Mouse (Mus musculus) limb, embryonic 13.5 days (tissue): ENCODE data around the gene Gm8113. TPM values are rescaled to one million over a fixed set of nuclear protein-coding genes. Genes with fewer than 3 reads are reported as not detected.
"Not testable (repeated sequence)": the region's sequence is repeated elsewhere in the genome, so short reads cannot be mapped to it uniquely, and the experiment has no call there.

Source experiments
- ATAC-seq: fragments of 200-750 bp; cut with Nextera tagmentation; 2 replicates; pipeline ENCODE4 v1.8.0; 2017; ENCODE audit warnings: low read depth, moderate number of reproducible peaks, moderate TSS enrichment; ENCODE audit not compliant: low FRiP score
- H3K27ac ChIP-seq: fragments of 300-500 bp; sonication (generic); 2 replicates; pipeline ENCODE4 v1.5.1; 2015; ENCODE audit warnings: inconsistent platforms, mild to moderate bottlenecking, moderate library complexity
- H3K27me3 ChIP-seq: fragments of 300-500 bp; sonication (generic); 2 replicates; pipeline ENCODE4 v1.6.1; 2015; ENCODE audit warnings: mild to moderate bottlenecking, inconsistent platforms
- H3K36me3 ChIP-seq: fragments of 300-500 bp; sonication (generic); 2 replicates; pipeline ENCODE4 v1.6.1; 2015; ENCODE audit warnings: inconsistent platforms, mild to moderate bottlenecking, moderate library complexity
- H3K4me1 ChIP-seq: fragments of 300-500 bp; sonication (generic); 2 replicates; pipeline ENCODE4 v1.6.1; 2015; ENCODE audit warnings: inconsistent platforms
- H3K4me2 ChIP-seq: fragments of 300-500 bp; sonication (generic); replicated peaks from 2 replicates; pipeline ENCODE4 v1.6.1; 2015; ENCODE audit warnings: inconsistent platforms, mild to moderate bottlenecking, moderate library complexity
- H3K4me3 ChIP-seq: fragments of 300-500 bp; sonication (generic); 2 replicates; pipeline ENCODE4 v1.5.1; 2015; ENCODE audit warnings: moderate library complexity, mild to moderate bottlenecking, inconsistent platforms
- H3K9ac ChIP-seq: fragments of 300-500 bp; sonication (generic); 2 replicates; pipeline ENCODE4 v1.6.1; 2015; ENCODE audit warnings: mild to moderate bottlenecking, inconsistent platforms
- H3K9me3 ChIP-seq: fragments of 300-500 bp; sonication (generic); 2 replicates; pipeline ENCODE4 v1.6.1; 2016; ENCODE audit warnings: inconsistent platforms
- WGBS: fragments of 180-500 bp; shearing (Covaris S2); methylation state at CpG from one replicate; pipeline ENCODE4 v1.1.7; 2015; 5-methylcytosine and 5-hydroxymethylcytosine counted together
- polyA plus RNA-seq: library from polyadenylated mRNA; unstranded; fragments of >200 nt; fragmentation: Nextera tagmentation; extraction: Ambion mirVana; gene quantifications from 2 replicates; pipeline ENCODE4 v1.2.1, GENCODE M21; 2015

Gm8113 gene
- polyA plus RNA-seq, result 8.4 and 10.2 TPM in 2 replicates

GRCm38 (mm10) chr14:43924688-43925403, at the start of gene Gm8113:
Gene Gm8113 (plus strand): TSS chr14:43925390.
- H3K27me3 ChIP-seq, H3K36me3 ChIP-seq, H3K9me3 ChIP-seq, H3K4me1 ChIP-seq: not testable (repeated sequence)
- Histone ChIP-seq H3K27ac (peak within 1 kb of the TSS; percentile 76; the same call in 1 of the 2 replicates), H3K4me2 (peak within 1 kb of the TSS; percentile 59), H3K4me3 (peak within 1 kb of the TSS; percentile 50), H3K9ac (peak within 1 kb of the TSS; percentile 67)
- peak; percentile 98 for ATAC-seq
- 7% methylated on average over 10 of the region's 10 CpGs for WGBS

- H3K9ac ChIP-seq, ATAC-seq, H3K4me2 ChIP-seq, H3K4me3 ChIP-seq, H3K36me3 ChIP-seq, H3K27ac ChIP-seq, H3K4me1 ChIP-seq, H3K27me3 ChIP-seq, H3K9me3 ChIP-seq: not testable (repeated sequence)
- 90% methylated on average over 3 of the region's 3 CpGs for WGBS
These were observed 49.8 kb upstream of the Gm8113 start, which contains the start of gene Ear1 for GRCm38 (mm10) chr14:43875417-43875816. Gene Ear1 (minus strand): TSS chr14:43875517.

GRCm38 (mm10) chr14:43877789-43878188, 47.4 kb upstream of the Gm8113 start:
- ATAC-seq, H3K9me3 ChIP-seq, H3K4me2 ChIP-seq, H3K27me3 ChIP-seq, H3K4me3 ChIP-seq, H3K4me1 ChIP-seq, H3K9ac ChIP-seq, H3K36me3 ChIP-seq, H3K27ac ChIP-seq: not testable (repeated sequence)
- WGBS, result 48% methylated on average over 1 of the region's 2 CpGs

GRCm38 (mm10) chr14:43879966-43880545, 45.1 kb upstream of the Gm8113 start:
- H3K4me2 ChIP-seq, H3K4me3 ChIP-seq, H3K27me3 ChIP-seq, ATAC-seq, H3K9me3 ChIP-seq, H3K9ac ChIP-seq, H3K36me3 ChIP-seq, H3K4me1 ChIP-seq, H3K27ac ChIP-seq: not testable (repeated sequence)
- 81% methylated on average over 5 of the region's 5 CpGs for WGBS

- not testable (repeated sequence) for H3K27ac ChIP-seq, H3K4me1 ChIP-seq, H3K9me3 ChIP-seq, H3K4me2 ChIP-seq, H3K36me3 ChIP-seq, ATAC-seq, H3K4me3 ChIP-seq, H3K9ac ChIP-seq, H3K27me3 ChIP-seq
- 52% methylated on average over 1 of the region's 1 CpGs for WGBS
These were observed 39.0 kb upstream of the Gm8113 start for GRCm38 (mm10) chr14:43886235-43886634.

GRCm38 (mm10) chr14:43891288-43891687, 33.9 kb upstream of the Gm8113 start:
- H3K27ac ChIP-seq, H3K4me1 ChIP-seq, H3K27me3 ChIP-seq, H3K36me3 ChIP-seq, H3K4me2 ChIP-seq, H3K9ac ChIP-seq, ATAC-seq, H3K4me3 ChIP-seq, H3K9me3 ChIP-seq: not testable (repeated sequence)
- WGBS, result 92% methylated on average over 1 of the region's 1 CpGs

- H3K27ac ChIP-seq, ATAC-seq, H3K9me3 ChIP-seq, H3K9ac ChIP-seq, H3K4me1 ChIP-seq, H3K4me2 ChIP-seq, H3K27me3 ChIP-seq, H3K4me3 ChIP-seq, H3K36me3 ChIP-seq: not testable (repeated sequence)
- WGBS, result 42% methylated on average over 1 of the region's 2 CpGs
These were observed 29.8 kb upstream of the Gm8113 start for GRCm38 (mm10) chr14:43895357-43895756.

- H3K4me1 ChIP-seq, H3K9me3 ChIP-seq, H3K27ac ChIP-seq, ATAC-seq, H3K27me3 ChIP-seq, H3K9ac ChIP-seq, H3K4me3 ChIP-seq, H3K4me2 ChIP-seq, H3K36me3 ChIP-seq: not testable (repeated sequence)
- 78% methylated on average over 3 of the region's 3 CpGs for WGBS
These were observed 26.6 kb upstream of the Gm8113 start for GRCm38 (mm10) chr14:43898577-43898976.

- H3K9me3 ChIP-seq, ATAC-seq, H3K36me3 ChIP-seq, H3K27me3 ChIP-seq, H3K4me3 ChIP-seq, H3K4me1 ChIP-seq, H3K27ac ChIP-seq, H3K9ac ChIP-seq, H3K4me2 ChIP-seq: not testable (repeated sequence)
These were observed 7.0 kb upstream of the Gm8113 start for GRCm38 (mm10) chr14:43918214-43918613.

- H3K27me3 ChIP-seq, H3K27ac ChIP-seq, H3K4me3 ChIP-seq, H3K9ac ChIP-seq, H3K9me3 ChIP-seq, H3K4me1 ChIP-seq, H3K36me3 ChIP-seq, H3K4me2 ChIP-seq, ATAC-seq: not testable (repeated sequence)
- 83% methylated on average over 3 of the region's 3 CpGs for WGBS
These were observed 1.7 kb upstream of the Gm8113 start, which contains the start of gene Ear10 for GRCm38 (mm10) chr14:43923459-43923858. Gene Ear10 (minus strand): TSS chr14:43923559.

- not testable (repeated sequence) for H3K4me1 ChIP-seq, H3K27me3 ChIP-seq, H3K9me3 ChIP-seq, H3K36me3 ChIP-seq
- Histone ChIP-seq H3K27ac (peak overlapping the region; percentile 76; the same call in 1 of the 2 replicates), H3K4me3 (peak overlapping the region; percentile 50), H3K9ac (peak overlapping the region; percentile 67), H3K4me2 (peak overlapping the region; percentile 59)
- WGBS, result 4% methylated on average over 21 of the region's 21 CpGs
- ATAC-seq, result peak; percentile 89; the same call in 1 of the 2 replicates
These were observed 287 bp downstream of the Gm8113 start for GRCm38 (mm10) chr14:43925404-43925950.

- not testable (repeated sequence) for H3K4me2 ChIP-seq, H3K9ac ChIP-seq, ATAC-seq, H3K27ac ChIP-seq, H3K4me1 ChIP-seq, H3K9me3 ChIP-seq, H3K27me3 ChIP-seq, H3K4me3 ChIP-seq, H3K36me3 ChIP-seq
- WGBS, result 18% methylated on average over 8 of the region's 8 CpGs
These were observed 7.8 kb downstream of the Gm8113 start for GRCm38 (mm10) chr14:43932991-43933390.
